Mouse (Mus musculus): Measurements from ENCODE around the gene Gimap8. TPM values are rescaled to one million over a fixed set of nuclear protein-coding genes. Genes with fewer than 3 reads are reported as not detected.
"Not testable (repeated sequence)": the region's sequence is repeated elsewhere in the genome, so short reads cannot be mapped to it uniquely, and the experiment has no call there.

Gene Gimap8
- total and polyA plus RNA-seq, 3 experiments = not detected

- no peaks in the 10 kb centered on the region for H3K27me3 ChIP-seq (ENCODE audit: control insufficient read depth in 1 of 2, insufficient read depth in 2 of 2, low read length in 2 of 2)
- no peaks in the 10 kb centered on the region for H3K4me1 ChIP-seq (ENCODE audit: control insufficient read depth in 1 of 2, insufficient read depth in 2 of 2, low read length in 2 of 2)
- no peaks in the 10 kb centered on the region for H3K79me2 ChIP-seq (ENCODE audit: control insufficient read depth, insufficient read depth, low read length, poor library complexity)
- no peak overlapping the region for H3K9ac ChIP-seq (ENCODE audit: control insufficient read depth, low read depth, low read length, poor library complexity, severe bottlenecking)
- H3K36me3 ChIP-seq (ENCODE audit: control insufficient read depth in 1 of 2, insufficient read depth in 2 of 2, low read length in 2 of 2) = no peaks in the 10 kb centered on the region
- no peaks in the 10 kb centered on the region for H3K9me3 ChIP-seq (replicated peaks; ENCODE audit: insufficient read depth, low read length)
- H3K27ac ChIP-seq (ENCODE audit: control insufficient read depth, low read depth, low read length) = no peak overlapping the region
- TF ChIP-seq CHD2 (IDR thresholded peaks at IDR 0.05; ENCODE audit: low read length) (no peak), NELFE (IDR thresholded peaks at IDR 0.05; ENCODE audit: low read depth, low read length) (no peak), MEF2A (IDR thresholded peaks at IDR 0.05; ENCODE audit: extremely low read depth, insufficient replicate concordance, low read depth, low read length, poor library complexity, severe bottlenecking) (no peak), SMC3 (IDR thresholded peaks at IDR 0.05; ENCODE audit: low read depth, low read length) (no peak)
- no peak overlapping the region for H3K4me3 ChIP-seq (ENCODE audit: control insufficient read depth in 1 of 2, insufficient read depth in 1 of 2, low read depth in 2 of 2, low read length in 2 of 2)
- DNase-seq (ENCODE audit: low read depth, low spot score) = no peak
These were observed 32.3 kb upstream of the Gimap8 start for GRCm38 (mm10) chr6:48614756-48615155.

- TF ChIP-seq GATA1 (IDR thresholded peaks at IDR 0.05; ENCODE audit: low read depth, low read length) (no peak), CTCF (IDR thresholded peaks at IDR 0.05 in 2 of 3, conservative IDR thresholded peaks at IDR 0.05 in 1 of 3; ENCODE audit: control insufficient read depth in 1 of 3, insufficient read depth in 1 of 3, low read depth in 2 of 3, low read length in 3 of 3, poor library complexity in 1 of 3, severe bottlenecking in 1 of 3) (no peak), KAT2A (conservative IDR thresholded peaks at IDR 0.05; ENCODE audit: low read depth, low read length) (no peak)
- Histone ChIP-seq H3K27ac (ENCODE audit: control insufficient read depth, low read depth, low read length) (no peak overlapping the region), H3K9ac (ENCODE audit: control insufficient read depth, low read depth, low read length, poor library complexity, severe bottlenecking) (no peak overlapping the region), H3K36me3 (ENCODE audit: control insufficient read depth in 1 of 2, insufficient read depth in 2 of 2, low read length in 2 of 2) (no peaks in the 10 kb centered on the region), H3K27me3 (ENCODE audit: control insufficient read depth in 1 of 2, insufficient read depth in 2 of 2, low read length in 2 of 2) (no peaks in the 10 kb centered on the region), H3K79me2 (ENCODE audit: control insufficient read depth, insufficient read depth, low read length, poor library complexity) (no peaks in the 10 kb centered on the region), H3K9me3 (replicated peaks; ENCODE audit: insufficient read depth, low read length) (no peaks in the 10 kb centered on the region), H3K4me1 (ENCODE audit: control insufficient read depth in 1 of 2, insufficient read depth in 2 of 2, low read length in 2 of 2) (no peaks in the 10 kb centered on the region), H3K4me3 (ENCODE audit: control insufficient read depth in 1 of 2, insufficient read depth in 1 of 2, low read depth in 2 of 2, low read length in 2 of 2) (no peak overlapping the region)
- no peak for DNase-seq (ENCODE audit: low read depth, low spot score)
These were observed 27.0 kb upstream of the Gimap8 start for GRCm38 (mm10) chr6:48620031-48620430.

GRCm38 (mm10) chr6:48622186-48622843 is 24.7 kb upstream of the Gimap8 start:
- H3K9ac ChIP-seq (ENCODE audit: control insufficient read depth, low read depth, low read length, poor library complexity, severe bottlenecking); H3K4me3 ChIP-seq (ENCODE audit: control insufficient read depth in 1 of 2, insufficient read depth in 1 of 2, low read depth in 2 of 2, low read length in 2 of 2); H3K27me3 ChIP-seq (ENCODE audit: control insufficient read depth in 1 of 2, insufficient read depth in 2 of 2, low read length in 2 of 2); H3K27ac ChIP-seq (ENCODE audit: control insufficient read depth, low read depth, low read length); H3K9me3 ChIP-seq (replicated peaks; ENCODE audit: insufficient read depth, low read length); H3K4me1 ChIP-seq (ENCODE audit: control insufficient read depth in 1 of 2, insufficient read depth in 2 of 2, low read length in 2 of 2); DNase-seq (ENCODE audit: low read depth, low spot score); H3K36me3 ChIP-seq (ENCODE audit: control insufficient read depth in 1 of 2, insufficient read depth in 2 of 2, low read length in 2 of 2); H3K79me2 ChIP-seq (ENCODE audit: control insufficient read depth, insufficient read depth, low read length, poor library complexity): not testable (repeated sequence)

- DNase-seq (ENCODE audit: low read depth, low spot score) = no peak
- Histone ChIP-seq H3K4me1 (ENCODE audit: control insufficient read depth in 1 of 2, insufficient read depth in 2 of 2, low read length in 2 of 2) (no peaks in the 10 kb centered on the region), H3K9ac (ENCODE audit: control insufficient read depth, low read depth, low read length, poor library complexity, severe bottlenecking) (no peak overlapping the region), H3K27ac (ENCODE audit: control insufficient read depth, low read depth, low read length) (no peak overlapping the region), H3K4me3 (ENCODE audit: control insufficient read depth in 1 of 2, insufficient read depth in 1 of 2, low read depth in 2 of 2, low read length in 2 of 2) (no peak overlapping the region), H3K9me3 (replicated peaks; ENCODE audit: insufficient read depth, low read length) (no peaks in the 10 kb centered on the region), H3K79me2 (ENCODE audit: control insufficient read depth, insufficient read depth, low read length, poor library complexity) (no peaks in the 10 kb centered on the region), H3K36me3 (ENCODE audit: control insufficient read depth in 1 of 2, insufficient read depth in 2 of 2, low read length in 2 of 2) (no peaks in the 10 kb centered on the region), H3K27me3 (ENCODE audit: control insufficient read depth in 1 of 2, insufficient read depth in 2 of 2, low read length in 2 of 2) (no peaks in the 10 kb centered on the region)
- TF ChIP-seq NELFE (IDR thresholded peaks at IDR 0.05; ENCODE audit: low read depth, low read length) = no peak
- no peak for TF ChIP-seq MAX (IDR thresholded peaks at IDR 0.05; ENCODE audit: low read length)
- TF ChIP-seq CHD1 (IDR thresholded peaks at IDR 0.05; ENCODE audit: low read depth, low read length) = no peak
- no peak for TF ChIP-seq ZNF384 (IDR thresholded peaks at IDR 0.05; ENCODE audit: low read depth, low read length)
- TF ChIP-seq POLR2AphosphoS5 (IDR thresholded peaks at IDR 0.05; ENCODE audit: borderline replicate concordance, low read depth, low read length) = no peak
- TF ChIP-seq MXI1 (IDR thresholded peaks at IDR 0.05; ENCODE audit: low read depth, low read length) = no peak
- TF ChIP-seq E2F4 (IDR thresholded peaks at IDR 0.05; ENCODE audit: borderline replicate concordance, low read depth, low read length) = no peak
- TF ChIP-seq POLR2AphosphoS2 (IDR thresholded peaks at IDR 0.05; ENCODE audit: low read length) = no peak
- TF ChIP-seq NRF1 (IDR thresholded peaks at IDR 0.05; ENCODE audit: insufficient read depth, low read depth, low read length, poor library complexity, severe bottlenecking) = no peak
- TF ChIP-seq CTCF (IDR thresholded peaks at IDR 0.05 in 2 of 3, conservative IDR thresholded peaks at IDR 0.05 in 1 of 3; ENCODE audit: control insufficient read depth in 1 of 3, insufficient read depth in 1 of 3, low read depth in 2 of 3, low read length in 3 of 3, poor library complexity in 1 of 3, severe bottlenecking in 1 of 3) = no peak
- no peak for TF ChIP-seq ZKSCAN1 (IDR thresholded peaks at IDR 0.05; ENCODE audit: low read depth, low read length)
These were observed 23.6 kb upstream of the Gimap8 start for GRCm38 (mm10) chr6:48623460-48623859.
